Mouse (Mus musculus) neutrophil, adult 5-6 weeks (primary cell): ENCODE results near the gene Olfr1366. TPM values are rescaled to one million over a fixed set of nuclear protein-coding genes. Genes with fewer than 3 reads are reported as not detected.

Source experiments
- ATAC-seq: fragments of 151-379, 151-347 bp; 2 replicates; pipeline ENCODE4 v1.8.0; 2017; ENCODE audit warnings: mild to moderate bottlenecking, moderate TSS enrichment; ENCODE audit not compliant: insufficient number of reproducible peaks, poor library complexity, low FRiP score, severe bottlenecking; ENCODE audit errors: extremely low read depth
- total RNA-seq: library from RNA; stranded (forward); fragments of 200-1000 nt; gene quantifications from 2 replicates; pipeline ENCODE4 v1.2.3, GENCODE M21; 2017

The Olfr1366 gene
- not detected in 2 replicates for total RNA-seq

- no peak for ATAC-seq
Measured at GRCm38 (mm10) chr13:21542708-21543107, at the start of gene Olfr1366. TSS of gene Olfr1366 (minus strand) at chr13:21542808.

- ATAC-seq: no peak
Measured at GRCm38 (mm10) chr13:21591618-21592017, 49.0 kb upstream of the Olfr1366 start.

- no peak for ATAC-seq
Measured at GRCm38 (mm10) chr13:21581659-21582058, 39.1 kb upstream of the Olfr1366 start, which contains the start of gene Olfr1364. TSS of gene Olfr1364 (minus strand) at chr13:21581759.

GRCm38 (mm10) chr13:21559793-21560192 lies 17.2 kb upstream of the Olfr1366 start, which contains the start of gene Olfr1535:
TSS of gene Olfr1535 (minus strand) at chr13:21559893.
- no peak for ATAC-seq

- ATAC-seq: no peak
Measured at GRCm38 (mm10) chr13:21550416-21551110, 8.0 kb upstream of the Olfr1366 start.

- ATAC-seq: no peak
Measured at GRCm38 (mm10) chr13:21549487-21549886, 6.9 kb upstream of the Olfr1366 start.

- ATAC-seq: peak; percentile 97
Measured at GRCm38 (mm10) chr13:21530781-21531201, 11.8 kb downstream of the Olfr1366 start, which contains the start of gene Zkscan8. TSS of gene Zkscan8 (minus strand) at chr13:21531120.

- no peak for ATAC-seq
Measured at GRCm38 (mm10) chr13:21530136-21530535, 12.5 kb downstream of the Olfr1366 start.

GRCm38 (mm10) chr13:21506221-21506649 lies 36.4 kb downstream of the Olfr1366 start:
- peak; percentile 82 for ATAC-seq

- ATAC-seq: no peak
Measured at GRCm38 (mm10) chr13:21502296-21502695, 40.3 kb downstream of the Olfr1366 start.

GRCm38 (mm10) chr13:21501182-21501581 lies 41.4 kb downstream of the Olfr1366 start, which contains the start of gene Gm11273:
TSS of gene Gm11273 (minus strand) at chr13:21501418.
- peak; percentile 41; the same call in 1 of the 2 replicates for ATAC-seq

GRCm38 (mm10) chr13:21495080-21495479 lies 47.5 kb downstream of the Olfr1366 start, which contains the start of gene AK157302:
TSS of gene AK157302 (plus strand) at chr13:21495223.
- no peak for ATAC-seq

GRCm38 (mm10) chr13:21492847-21493246 lies 49.8 kb downstream of the Olfr1366 start:
- no peak for ATAC-seq

- no peak for ATAC-seq
Measured at GRCm38 (mm10) chr13:21486881-21487280, 55.7 kb downstream of the Olfr1366 start.

Other genes with a start within 250 kb of the Olfr1366 start
- gene Gpx6, start 230.7 kb downstream of the Olfr1366 start, total RNA-seq: not detected in 2 replicates
- not detected in 2 replicates for gene Olfr1367, start 195.9 kb downstream of the Olfr1366 start, total RNA-seq
- 2.3 and 2.7 TPM in 2 replicates for gene Zscan12, start 180.0 kb downstream of the Olfr1366 start, total RNA-seq
- 44.9 and 53.7 TPM in 2 replicates for gene Zkscan3, start 140.1 kb downstream of the Olfr1366 start, total RNA-seq
- 0.23 and 0.37 TPM in 2 replicates for gene Pgbd1, start 101.8 kb downstream of the Olfr1366 start, total RNA-seq
- 32.8 and 34.2 TPM in 2 replicates for gene Zscan26, start 89.1 kb downstream of the Olfr1366 start, total RNA-seq
- gene Nkapl, start 74.3 kb downstream of the Olfr1366 start, total RNA-seq: 0.49 TPM in 1 of 2 replicates, not detected in the other
- not detected in 2 replicates for gene Zkscan4, start 63.9 kb downstream of the Olfr1366 start, total RNA-seq
- gene Gm10065, start 63.4 kb downstream of the Olfr1366 start, total RNA-seq: not detected in 2 replicates
- 1.1 and 1.7 TPM in 2 replicates for gene AK157302, start 47.6 kb downstream of the Olfr1366 start, total RNA-seq
- gene Gm11273, start 41.4 kb downstream of the Olfr1366 start, total RNA-seq: not detected in 2 replicates
- gene Zkscan8, start 11.7 kb downstream of the Olfr1366 start, total RNA-seq: 6.9 TPM in 2 replicates
- gene Olfr1535, start 17.1 kb upstream of the Olfr1366 start, total RNA-seq: not detected in 2 replicates
- gene Olfr1364, start 39.0 kb upstream of the Olfr1366 start, total RNA-seq: not detected in 2 replicates
- not detected in 2 replicates for gene Olfr1362, start 71.2 kb upstream of the Olfr1366 start, total RNA-seq
- not detected in 2 replicates for gene Olfr11, start 99.7 kb upstream of the Olfr1366 start, total RNA-seq
- not detected in 2 replicates for gene Olfr1361, start 120.6 kb upstream of the Olfr1366 start, total RNA-seq
- not detected in 2 replicates for gene Olfr1360, start 134.6 kb upstream of the Olfr1366 start, total RNA-seq
- not detected in 2 replicates for gene Olfr1359, start 155.3 kb upstream of the Olfr1366 start, total RNA-seq
- 14.4 and 16.0 TPM in 2 replicates for gene Hist1h2bl, start 173.3 kb upstream of the Olfr1366 start, total RNA-seq
- gene Hist1h2ai, start 173.6 kb upstream of the Olfr1366 start, total RNA-seq: 351 and 359 TPM in 2 replicates
- 15.6 and 19.4 TPM in 2 replicates for gene Hist1h3h, start 174.9 kb upstream of the Olfr1366 start, total RNA-seq
- 6.6 and 8.0 TPM in 2 replicates for gene Hist1h2bm, start 179.2 kb upstream of the Olfr1366 start, total RNA-seq
- gene Hist1h4j, start 192.3 kb upstream of the Olfr1366 start, total RNA-seq: 12.6 and 17.7 TPM in 2 replicates
- 63.4 and 72.4 TPM in 2 replicates for gene Hist1h4k, start 207.7 kb upstream of the Olfr1366 start, total RNA-seq
- 70.6 and 79.9 TPM in 2 replicates for gene Hist1h2ak, start 211.0 kb upstream of the Olfr1366 start, total RNA-seq
- gene Hist1h2bn, start 211.3 kb upstream of the Olfr1366 start, total RNA-seq: 99.6 and 105 TPM in 2 replicates
- 73.0 and 92.6 TPM in 2 replicates for gene Hist1h1b, start 237.8 kb upstream of the Olfr1366 start, total RNA-seq
- 3.8 and 32.2 TPM in 2 replicates for gene Hist1h3i, start 240.6 kb upstream of the Olfr1366 start, total RNA-seq
- gene Hist1h2an, start 244.4 kb upstream of the Olfr1366 start, total RNA-seq: 46.4 and 80.8 TPM in 2 replicates
- 4.8 and 6.8 TPM in 2 replicates for gene Hist1h2bp, start 244.7 kb upstream of the Olfr1366 start, total RNA-seq